Mouse (Mus musculus): Measurements from ENCODE around the gene Cnn1.

GRCm38 (mm10) chr9:22122005-22122404 lies 23.0 kb downstream of the Cnn1 start:
- TF ChIP-seq POLR2A (IDR thresholded peaks at IDR 0.05; ENCODE audit: insufficient read depth, low read length), result no peak
- no peak for TF ChIP-seq CTCF (IDR thresholded peaks at IDR 0.05; ENCODE audit: low read depth, low read length)
- no peak for TF ChIP-seq EP300 (IDR thresholded peaks at IDR 0.05; ENCODE audit: insufficient read depth, low read depth, low read length)

Measured in ES-Bruce4 (cell line).